Mouse (Mus musculus): ENCODE measurements at regions not wholly inside any gene's neighbourhood (a gene's known extent, or its start where the extent isn't known, plus 50 kb on each side); places are given as distances from the start of the nearest gene placed in this dataset.

GRCm38 (mm10) chr10:99531104-99531503, 228.4 kb downstream of the Csl start:
- no peak for DNase-seq (ENCODE audit: low read depth, low spot score)

DNA sequence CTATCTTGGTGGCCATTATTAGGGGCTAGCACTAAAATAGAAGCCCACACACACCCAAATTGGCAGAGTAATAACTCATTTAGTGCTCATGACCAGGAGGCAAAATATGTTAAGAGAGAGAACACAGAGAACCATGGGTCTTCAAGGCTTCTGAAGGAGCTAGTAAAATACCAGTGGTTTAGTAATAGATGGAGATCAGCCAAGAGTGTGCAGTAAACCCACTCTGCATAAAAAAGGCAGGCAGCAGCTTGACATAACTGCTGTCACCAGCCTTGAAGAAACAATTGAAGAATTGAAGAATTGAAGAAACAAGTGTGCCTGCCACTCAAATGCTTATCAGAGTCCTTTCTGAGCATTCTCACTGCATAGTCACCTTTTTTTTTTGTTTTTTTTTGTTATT, 227.9 kb downstream of the Csl start:
- no peak for DNase-seq (ENCODE audit: low read depth, low spot score)

- DNase-seq (ENCODE audit: low read depth, low spot score) = no peak
These were observed 227.5 kb downstream of the Csl start for GRCm38 (mm10) chr10:99531992-99532391.

- DNase-seq (ENCODE audit: low read depth, low spot score) = no peak
These were observed 226.8 kb downstream of the Csl start for GRCm38 (mm10) chr10:99532697-99533119.

DNA sequence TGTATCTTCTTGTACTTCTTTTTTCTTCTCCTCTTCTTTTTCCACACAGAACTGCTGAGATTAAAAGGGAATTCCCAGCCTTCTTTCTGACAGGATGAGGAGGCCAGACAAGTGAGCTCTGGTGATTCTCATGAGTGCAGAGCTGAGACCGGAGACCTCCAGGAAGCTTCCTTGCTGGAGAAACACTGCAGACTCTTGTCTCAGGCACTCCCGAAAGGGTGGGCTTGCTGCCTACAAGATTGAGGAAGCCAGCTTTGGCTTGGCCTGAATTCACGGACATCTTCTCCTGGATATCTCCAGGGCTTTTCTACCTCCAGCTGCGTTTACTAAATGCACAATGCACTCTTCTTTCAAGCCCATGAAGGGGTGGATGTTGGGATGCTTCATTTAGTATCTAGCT, 226.0 kb downstream of the Csl start:
- no peak for DNase-seq (ENCODE audit: low read depth, low spot score)

GRCm38 (mm10) chr10:99534237-99534636, 225.2 kb downstream of the Csl start:
- no peak for DNase-seq (ENCODE audit: low read depth, low spot score)

- DNase-seq (ENCODE audit: low read depth, low spot score) = no peak
These were observed 220.8 kb downstream of the Csl start for GRCm38 (mm10) chr10:99538639-99539038.

DNA sequence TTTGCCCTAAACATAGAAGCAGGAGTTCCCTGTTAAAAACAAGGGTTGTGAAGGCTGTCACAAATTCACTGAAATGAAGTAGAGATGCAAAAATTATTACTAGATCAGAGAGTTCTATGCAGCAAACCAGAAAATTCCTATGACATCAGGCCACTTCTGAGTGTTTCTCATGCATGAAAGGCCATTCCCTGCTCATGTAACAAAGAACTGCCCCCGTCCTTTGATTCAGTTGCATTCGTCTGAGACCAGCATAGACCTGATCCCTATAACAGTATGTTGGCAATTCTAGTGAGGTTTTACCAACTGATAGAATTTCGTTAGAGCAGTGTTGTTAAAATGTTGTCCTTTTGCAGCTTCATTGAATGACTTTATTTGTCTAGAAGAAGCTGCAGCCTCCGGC, 207.1 kb downstream of the Csl start:
- no peak for DNase-seq (ENCODE audit: low read depth, low spot score)

DNA sequence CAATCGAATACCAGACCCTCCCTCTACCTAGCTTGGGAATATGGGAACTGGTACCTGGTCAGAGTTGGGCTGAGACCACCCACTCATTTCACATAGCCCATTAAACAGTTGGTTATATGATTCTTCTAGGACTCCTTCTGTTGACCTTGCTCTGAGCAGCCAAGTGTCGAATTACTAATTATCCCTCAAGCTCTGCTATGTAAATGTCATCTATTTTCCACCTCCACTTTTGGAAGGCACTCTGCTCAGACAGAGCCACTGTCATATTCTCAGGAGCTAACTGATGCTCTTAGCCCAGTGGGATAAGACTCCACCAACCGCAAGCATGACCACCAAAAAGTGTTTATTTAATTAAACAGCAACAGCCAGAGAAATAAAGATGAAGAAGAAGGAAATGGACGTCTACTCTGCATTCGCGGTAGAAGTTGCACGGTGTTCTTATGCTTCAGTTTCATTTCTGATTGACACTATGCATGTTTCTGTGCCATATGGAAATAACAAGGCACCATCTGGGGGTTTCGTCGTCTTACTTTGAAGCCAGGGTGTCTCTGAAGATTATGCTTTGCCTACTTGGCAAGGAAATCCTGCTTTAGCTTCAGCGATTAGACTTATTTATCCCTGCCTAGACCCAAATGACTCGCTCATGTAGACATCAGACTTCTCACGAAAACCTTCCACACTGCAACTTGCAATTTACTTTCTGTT, 206.5 kb downstream of the Csl start:
- no peak for DNase-seq (ENCODE audit: low read depth, low spot score)

- no peak for DNase-seq (ENCODE audit: low read depth, low spot score)
These were observed 204.4 kb downstream of the Csl start for GRCm38 (mm10) chr10:99555021-99555420.

DNA sequence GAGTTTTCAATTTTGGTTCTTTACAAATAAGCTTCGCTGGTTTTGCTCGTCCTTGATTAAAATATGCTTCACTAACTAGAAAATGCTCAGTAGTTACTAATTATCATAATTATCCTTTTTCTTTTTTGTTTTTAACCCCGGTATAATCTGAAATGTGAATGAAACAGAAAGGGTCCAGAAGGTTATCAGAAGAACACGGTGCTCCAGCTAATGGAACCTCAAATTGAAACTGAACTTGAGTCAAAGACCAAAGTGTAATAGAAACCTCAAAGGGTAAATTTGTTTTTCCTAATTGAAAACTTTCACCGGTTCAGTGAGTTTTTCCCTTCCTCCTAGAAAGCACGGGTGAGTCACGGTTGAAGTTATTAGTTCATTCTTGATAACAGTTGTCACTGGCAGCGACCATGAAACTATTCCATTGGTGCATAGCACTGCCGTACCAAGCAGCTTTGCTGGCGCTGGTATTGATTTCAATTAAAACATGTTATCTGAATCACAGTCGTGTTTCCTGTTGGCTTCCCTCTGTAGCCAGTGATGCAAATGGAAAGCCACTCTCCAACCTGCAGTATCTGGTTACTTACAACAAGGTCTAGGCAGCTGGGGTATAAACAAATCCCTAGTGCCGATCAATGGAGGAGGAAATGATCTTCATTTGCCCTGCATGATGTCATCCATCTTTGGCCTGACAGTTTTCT, 203.7 kb downstream of the Csl start:
- DNase-seq (ENCODE audit: low read depth, low spot score) = no peak

DNA sequence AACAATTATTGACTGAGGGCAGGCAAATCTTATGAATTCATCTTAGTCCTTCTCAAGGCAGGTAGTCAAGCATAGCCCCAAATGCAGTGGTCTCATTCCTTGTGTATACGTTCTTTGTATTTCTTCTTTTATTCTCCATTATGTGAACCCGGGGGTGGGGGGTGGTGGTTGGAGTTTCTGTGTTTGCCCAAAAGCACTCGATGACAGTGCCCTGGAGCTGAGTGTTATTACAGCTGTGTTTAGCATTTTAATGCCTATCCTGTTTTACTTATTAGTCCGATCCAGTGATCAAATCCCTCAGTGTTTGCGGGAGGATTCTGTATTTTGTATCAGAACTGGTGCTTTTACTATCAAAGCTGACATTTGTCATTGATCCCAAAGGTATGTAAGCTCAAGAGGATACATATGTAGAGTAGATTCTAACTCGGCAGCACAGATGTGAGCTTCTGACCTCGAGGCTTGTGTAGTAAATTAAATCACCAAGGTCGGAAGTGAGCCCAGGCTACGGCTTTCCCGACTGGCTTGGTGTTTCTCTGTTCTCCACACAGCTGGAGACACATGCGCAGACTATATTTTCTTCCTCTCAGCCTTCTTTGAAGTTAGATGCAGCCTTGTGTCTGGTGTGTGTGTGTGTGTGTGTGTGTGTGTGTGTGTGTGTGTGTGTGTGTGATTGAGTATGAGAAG, 203.0 kb downstream of the Csl start:
- no peak for DNase-seq (ENCODE audit: low read depth, low spot score)

GRCm38 (mm10) chr10:99558656-99559055, 200.8 kb downstream of the Csl start:
- no peak for DNase-seq (ENCODE audit: low read depth, low spot score)

- no peak for DNase-seq (ENCODE audit: low read depth, low spot score)
These were observed 198.2 kb downstream of the Csl start for GRCm38 (mm10) chr10:99561166-99561818.

GRCm38 (mm10) chr10:99564605-99565004, 194.9 kb downstream of the Csl start:
- no peak for DNase-seq (ENCODE audit: low read depth, low spot score)

DNA sequence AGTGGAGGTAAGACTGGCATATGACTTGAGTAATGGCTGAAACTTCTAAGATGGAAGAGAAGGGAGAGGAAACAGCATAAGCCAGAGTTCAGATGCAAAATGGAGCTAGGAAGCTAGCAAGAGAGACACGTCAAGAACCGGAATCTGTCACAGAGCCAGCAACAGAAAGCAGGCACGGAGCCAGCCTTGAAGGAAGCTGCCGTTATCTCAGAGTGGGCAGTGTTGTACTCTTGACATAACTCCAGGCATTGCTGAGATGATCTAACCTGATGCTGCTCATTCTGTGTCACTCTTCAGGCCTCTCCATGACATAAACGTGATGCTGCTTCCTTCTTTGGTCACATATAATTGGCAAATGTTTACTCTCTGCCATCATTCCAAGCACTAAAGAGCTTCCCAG, 191.0 kb downstream of the Csl start:
- no peak for DNase-seq (ENCODE audit: low read depth, low spot score)

GRCm38 (mm10) chr10:99570190-99570589, 189.3 kb downstream of the Csl start:
- DNase-seq (ENCODE audit: low read depth, low spot score) = no peak

GRCm38 (mm10) chr10:99573997-99574396, 185.5 kb downstream of the Csl start:
- no peak for DNase-seq (ENCODE audit: low read depth, low spot score)

DNA sequence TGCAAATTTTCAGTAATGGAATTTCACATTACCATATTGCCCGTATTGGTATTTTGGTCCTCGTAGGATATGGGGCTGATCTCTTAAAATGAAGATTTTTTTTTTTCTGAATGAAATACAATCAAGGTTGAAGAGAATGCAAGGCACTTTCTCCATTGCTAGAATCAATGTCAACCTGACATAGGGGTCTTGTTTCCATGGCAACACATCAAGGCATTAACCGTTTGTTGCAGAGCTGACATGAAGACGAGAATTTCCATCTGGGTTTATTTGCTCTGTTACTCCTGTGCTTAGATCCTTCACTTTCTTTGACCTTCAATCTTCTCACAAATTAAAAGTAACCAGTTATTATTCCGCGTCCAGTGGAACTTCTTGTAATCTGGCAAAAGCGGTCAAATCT, 184.2 kb downstream of the Csl start:
- DNase-seq (ENCODE audit: low read depth, low spot score) = no peak

GRCm38 (mm10) chr10:99576301-99576700, 183.2 kb downstream of the Csl start:
- DNase-seq (ENCODE audit: low read depth, low spot score) = no peak

DNA sequence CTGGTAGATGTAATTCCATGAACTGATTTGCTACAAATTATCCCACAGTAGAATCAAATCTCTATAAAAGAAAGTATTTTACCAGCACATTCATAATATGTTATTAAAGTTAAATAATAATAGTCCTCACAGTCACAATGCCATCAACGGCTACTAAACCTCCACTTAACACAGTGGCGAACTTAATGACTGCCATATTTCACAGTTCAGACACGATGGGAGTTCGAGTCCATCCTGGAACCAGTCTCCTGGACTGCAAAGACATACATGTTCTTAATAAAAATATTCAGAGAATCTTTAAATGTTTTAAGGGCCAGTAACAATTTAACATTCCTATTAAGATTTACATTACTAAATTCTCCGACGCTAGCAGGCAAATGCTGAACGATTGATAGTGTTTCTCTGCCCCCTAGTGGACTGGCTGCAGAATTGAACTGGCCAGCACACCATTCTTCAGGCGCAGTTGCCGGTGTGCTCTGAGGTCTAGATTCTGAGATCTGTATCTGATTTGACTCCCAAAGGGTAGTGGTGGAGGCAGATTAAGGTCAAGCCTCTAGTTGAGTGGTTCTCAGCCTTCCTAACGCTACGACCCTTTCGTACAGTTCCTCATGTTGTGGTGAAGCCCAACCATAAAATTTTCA, 182.3 kb downstream of the Csl start:
- peak; percentile 30 for DNase-seq (ENCODE audit: low read depth, low spot score)

GRCm38 (mm10) chr10:99578366-99578765, 181.1 kb downstream of the Csl start:
- DNase-seq (ENCODE audit: low read depth, low spot score) = no peak
